Mouse (Mus musculus) forelimb bud, embryonic 11.5 days (tissue): ENCODE data around the gene Zfp600.
"Not testable (repeated sequence)": the region's sequence is repeated elsewhere in the genome, so short reads cannot be mapped to it uniquely, and the experiment has no call there.

Experiments
- DNase-seq: peaks from one replicate; pipeline ENCODE4 v3.0.0-alpha.2; 2012; ENCODE audit warnings: low read depth, low spot score

Zfp600 gene

GRCm38 (mm10) chr4:146156524-146156923, at the start of gene Zfp600:
TSS of gene Zfp600 (plus strand) at chr4:146156824.
- DNase-seq: not testable (repeated sequence)

DNA sequence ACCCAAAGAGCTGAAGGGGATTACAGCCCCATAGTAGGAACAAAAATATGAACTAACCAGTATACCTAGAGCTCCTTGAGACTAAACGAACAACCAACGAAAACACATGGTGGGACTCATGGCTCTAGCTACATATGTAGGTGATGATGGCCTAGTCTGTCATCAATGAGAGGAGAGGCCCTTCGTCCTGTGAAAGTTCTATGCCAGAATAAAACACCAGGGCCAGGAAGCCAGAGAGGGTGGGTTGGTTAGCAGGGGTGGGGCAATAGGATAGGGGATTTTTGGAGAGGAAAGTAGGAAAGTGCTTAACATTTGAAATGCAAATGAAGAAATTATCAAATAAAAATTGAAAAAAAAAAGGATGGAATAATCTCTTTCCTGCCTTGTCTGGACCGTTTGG, 6.3 kb downstream of the Zfp600 start:
- not testable (repeated sequence) for DNase-seq

GRCm38 (mm10) chr4:146167202-146167832, 10.7 kb downstream of the Zfp600 start:
- not testable (repeated sequence) for DNase-seq

- not testable (repeated sequence) for DNase-seq
Observed at GRCm38 (mm10) chr4:146167879-146168532, 11.4 kb downstream of the Zfp600 start.

DNA sequence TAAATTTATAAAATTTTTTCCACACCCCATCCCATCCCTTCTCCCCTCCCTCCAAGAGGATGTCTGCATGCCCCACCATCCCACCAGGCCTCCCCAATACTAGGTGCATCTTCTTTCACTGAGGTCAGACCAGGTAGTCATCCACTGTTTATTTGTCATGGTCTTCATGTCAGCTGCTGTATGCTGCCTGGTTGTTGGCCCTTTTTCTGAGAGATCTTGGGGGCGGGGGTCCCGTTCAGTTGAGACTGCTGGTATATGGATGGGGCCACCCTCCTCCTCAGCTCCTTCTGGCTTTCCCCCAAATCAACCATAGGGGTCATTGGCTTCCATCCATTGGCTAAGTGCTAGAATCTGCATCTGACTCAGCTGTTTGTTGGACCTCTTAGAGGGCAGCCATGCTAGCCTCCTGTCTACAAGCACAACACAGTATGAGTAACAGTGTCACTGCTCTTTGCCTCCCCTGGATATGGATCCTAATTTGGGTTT, 12.1 kb downstream of the Zfp600 start:
- DNase-seq: not testable (repeated sequence)

DNA sequence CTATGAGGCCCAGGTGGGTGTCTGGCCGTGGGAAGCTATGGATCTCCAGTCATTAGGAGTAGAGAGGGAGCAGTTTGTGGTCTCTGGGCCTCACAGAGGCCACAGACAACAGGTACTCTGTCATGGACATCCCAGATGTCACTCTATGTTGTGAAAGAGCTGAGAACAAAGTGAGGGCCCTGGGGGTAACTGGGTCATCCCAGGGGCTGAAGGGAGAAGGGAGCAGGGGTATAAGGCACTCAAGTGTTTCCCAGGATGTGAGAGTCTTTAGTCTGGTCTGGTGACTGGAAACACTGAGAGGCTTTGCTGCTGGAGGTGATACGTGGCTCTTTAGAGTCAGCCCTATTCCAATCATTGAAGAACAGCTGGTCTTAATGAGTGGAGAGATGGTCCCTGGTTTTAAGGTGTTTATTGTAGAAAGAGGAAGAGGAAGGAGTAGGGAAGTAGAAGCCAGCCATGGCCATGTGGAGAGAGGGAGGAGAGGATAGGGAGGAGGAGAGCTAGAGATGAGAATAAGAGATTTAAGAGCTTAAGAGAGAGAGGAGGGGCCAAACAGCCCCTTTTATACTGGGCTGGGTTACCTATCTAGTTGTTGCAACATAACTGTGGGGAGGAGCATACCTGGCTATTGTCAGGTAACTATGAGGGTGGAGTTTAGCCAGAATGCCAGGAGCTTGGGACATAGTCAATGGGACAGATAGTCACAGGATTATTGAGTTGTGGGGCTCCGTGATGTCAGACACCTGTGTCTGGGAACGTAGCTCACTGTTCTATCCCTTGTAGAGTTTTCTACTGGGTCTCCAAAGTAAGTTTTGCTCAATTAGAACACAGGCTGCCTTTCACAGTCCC, 17.0 kb downstream of the Zfp600 start:
- DNase-seq: not testable (repeated sequence)

GRCm38 (mm10) chr4:146204357-146204756, 47.7 kb downstream of the Zfp600 start:
- DNase-seq: not testable (repeated sequence)

GRCm38 (mm10) chr4:146239252-146240244, 82.9 kb downstream of the Zfp600 start:
- DNase-seq: not testable (repeated sequence)

GRCm38 (mm10) chr4:146242119-146242518, 85.5 kb downstream of the Zfp600 start:
- DNase-seq: not testable (repeated sequence)
